Mouse (Mus musculus): ENCODE data around the gene Thrb. TPM values are rescaled to one million over a fixed set of nuclear protein-coding genes. Genes with fewer than 3 reads are reported as not detected.

Thrb gene
- polyA plus RNA-seq, 1 experiment from 2014 or later: 0.53 TPM

- H3K9me3 ChIP-seq: no peaks in the 10 kb centered on the region
Measured at GRCm38 (mm10) chr14:17852236-17852635, 192.2 kb downstream of the Thrb start.

GRCm38 (mm10) chr14:17859790-17860385, 199.8 kb downstream of the Thrb start:
- Histone ChIP-seq H3K27me3 (no peaks in the 10 kb centered on the region), H3K4me1 (replicated peaks) (no peaks in the 10 kb centered on the region), H3K4me3 (no peak overlapping the region), H3K27ac (replicated peaks) (no peak overlapping the region), H3K4me2 (no peak overlapping the region), H3K9ac (no peak overlapping the region), H3K36me3 (no peaks in the 10 kb centered on the region), H3K9me3 (no peaks in the 10 kb centered on the region)
- 73% methylated on average over 5 of the region's 5 CpGs for WGBS
- no peak for ATAC-seq (ENCODE audit: low read depth)

More at GRCm38 (mm10) chr14:17852236-17852635, 192.2 kb downstream of the Thrb start:
- Histone ChIP-seq H3K4me2 (no peak overlapping the region), H3K27me3 (no peaks in the 10 kb centered on the region), H3K36me3 (no peaks in the 10 kb centered on the region), H3K4me3 (no peak overlapping the region), H3K4me1 (replicated peaks) (no peaks in the 10 kb centered on the region), H3K27ac (replicated peaks) (no peak overlapping the region), H3K9ac (no peak overlapping the region)
- WGBS: 91% methylated on average over 2 of the region's 2 CpGs
- no peak for ATAC-seq (ENCODE audit: low read depth)

DNA sequence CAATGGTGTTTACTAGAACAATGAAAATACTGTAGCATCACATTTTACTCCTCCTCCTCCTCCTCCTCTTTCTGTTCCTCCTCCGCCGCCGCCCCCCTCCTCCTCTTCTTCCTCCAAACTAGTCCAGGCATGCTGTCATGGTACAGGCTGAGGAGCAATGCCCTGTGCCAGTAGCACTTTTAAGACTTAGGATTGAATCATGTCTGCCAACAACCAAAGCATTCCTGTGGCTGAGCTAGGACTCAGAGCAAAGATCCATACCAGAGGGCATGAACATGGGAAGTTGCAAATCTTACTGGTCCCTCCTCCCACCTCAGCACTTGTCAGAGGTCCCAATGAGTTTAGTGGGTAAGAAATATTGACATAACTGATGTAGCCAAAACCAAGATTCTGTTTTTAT, 202.6 kb downstream of the Thrb start:
- no peak overlapping the region for H3K4me3 ChIP-seq
- no peak overlapping the region for H3K9ac ChIP-seq
- H3K4me1 ChIP-seq (replicated peaks): no peaks in the 10 kb centered on the region
- H3K27ac ChIP-seq (replicated peaks): no peak overlapping the region
- 85% methylated on average over 3 of the region's 3 CpGs for WGBS
- H3K9me3 ChIP-seq: no peaks in the 10 kb centered on the region
- H3K36me3 ChIP-seq: no peaks in the 10 kb centered on the region
- H3K27me3 ChIP-seq: no peaks in the 10 kb centered on the region
- no peak overlapping the region for H3K4me2 ChIP-seq
- ATAC-seq (ENCODE audit: low read depth): no peak

- Histone ChIP-seq H3K4me3 (no peak overlapping the region), H3K9ac (no peak overlapping the region), H3K27ac (replicated peaks) (no peak overlapping the region), H3K9me3 (no peaks in the 10 kb centered on the region), H3K4me2 (no peak overlapping the region), H3K36me3 (no peaks in the 10 kb centered on the region), H3K4me1 (replicated peaks) (no peaks in the 10 kb centered on the region), H3K27me3 (no peaks in the 10 kb centered on the region)
- WGBS: 72% methylated on average over 6 of the region's 6 CpGs
- ATAC-seq (ENCODE audit: low read depth): no peak
Measured at GRCm38 (mm10) chr14:17863701-17864320, 203.8 kb downstream of the Thrb start.

- no peak for ATAC-seq (ENCODE audit: low read depth)
- Histone ChIP-seq H3K4me3 (no peak overlapping the region), H3K27me3 (no peaks in the 10 kb centered on the region), H3K9ac (no peak overlapping the region), H3K4me1 (replicated peaks) (no peaks in the 10 kb centered on the region), H3K9me3 (no peaks in the 10 kb centered on the region), H3K27ac (replicated peaks) (no peak overlapping the region), H3K36me3 (no peaks in the 10 kb centered on the region), H3K4me2 (no peak overlapping the region)
- 87% methylated on average over 6 of the region's 6 CpGs for whole genome bisulfite sequencing
Measured at GRCm38 (mm10) chr14:17868326-17868725, 208.3 kb downstream of the Thrb start.

GRCm38 (mm10) chr14:17875946-17876345, 215.9 kb downstream of the Thrb start:
- no peaks in the 10 kb centered on the region for H3K36me3 ChIP-seq
- H3K4me2 ChIP-seq: no peak overlapping the region
- no peak overlapping the region for H3K4me3 ChIP-seq
- H3K27me3 ChIP-seq: no peaks in the 10 kb centered on the region
- no peaks in the 10 kb centered on the region for H3K9me3 ChIP-seq
- no peak overlapping the region for H3K27ac ChIP-seq (replicated peaks)
- ATAC-seq (ENCODE audit: low read depth): no peak
- H3K4me1 ChIP-seq (replicated peaks): no peaks in the 10 kb centered on the region
- no peak overlapping the region for H3K9ac ChIP-seq
- 70% methylated on average over 2 of the region's 2 CpGs for WGBS

DNA sequence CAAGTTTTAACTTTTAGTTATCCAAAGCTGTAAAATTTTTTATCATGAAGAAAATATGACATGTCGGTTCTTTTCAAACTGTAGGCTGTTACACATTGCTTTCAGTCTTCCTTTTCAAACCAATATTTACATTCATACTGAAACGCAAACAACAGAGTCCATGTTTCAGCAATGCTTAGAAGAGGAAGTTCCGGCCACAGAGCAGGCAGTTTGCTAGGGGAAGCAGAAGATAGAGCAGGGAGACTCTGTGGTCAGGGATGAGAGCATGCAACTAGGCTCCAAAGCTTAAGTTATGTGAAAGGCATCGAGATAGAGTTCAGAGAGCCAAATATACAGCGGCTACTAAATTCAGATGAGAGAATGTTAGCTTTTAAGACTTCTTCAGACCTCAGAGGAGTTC, 219.4 kb downstream of the Thrb start:
- Histone ChIP-seq H3K9ac (no peak overlapping the region), H3K4me3 (no peak overlapping the region), H3K36me3 (no peaks in the 10 kb centered on the region), H3K27ac (replicated peaks) (no peak overlapping the region), H3K27me3 (no peaks in the 10 kb centered on the region), H3K9me3 (no peaks in the 10 kb centered on the region), H3K4me2 (no peak overlapping the region), H3K4me1 (replicated peaks) (no peaks in the 10 kb centered on the region)
- WGBS: 94% methylated on average over 5 of the region's 5 CpGs
- ATAC-seq (ENCODE audit: low read depth): no peak

GRCm38 (mm10) chr14:17884884-17885283, 224.8 kb downstream of the Thrb start:
- no peak for ATAC-seq (ENCODE audit: low read depth)
- Histone ChIP-seq H3K4me2 (no peak overlapping the region), H3K4me1 (replicated peaks) (no peaks in the 10 kb centered on the region), H3K4me3 (no peak overlapping the region), H3K27me3 (no peaks in the 10 kb centered on the region), H3K36me3 (no peaks in the 10 kb centered on the region), H3K9me3 (no peaks in the 10 kb centered on the region), H3K9ac (no peak overlapping the region), H3K27ac (replicated peaks) (no peak overlapping the region)
- 72% methylated on average over 13 of the region's 13 CpGs for WGBS

GRCm38 (mm10) chr14:17885320-17885719, 225.3 kb downstream of the Thrb start:
- WGBS: 92% methylated on average over 3 of the region's 3 CpGs
- Histone ChIP-seq H3K27ac (replicated peaks) (no peak overlapping the region), H3K27me3 (no peaks in the 10 kb centered on the region), H3K4me3 (no peak overlapping the region), H3K4me1 (replicated peaks) (no peaks in the 10 kb centered on the region), H3K4me2 (no peak overlapping the region), H3K9me3 (no peaks in the 10 kb centered on the region), H3K9ac (no peak overlapping the region), H3K36me3 (no peaks in the 10 kb centered on the region)
- no peak for ATAC-seq (ENCODE audit: low read depth)

- H3K4me1 ChIP-seq (replicated peaks): no peaks in the 10 kb centered on the region
- no peak overlapping the region for H3K9ac ChIP-seq
- H3K27ac ChIP-seq (replicated peaks): no peak overlapping the region
- H3K9me3 ChIP-seq: no peaks in the 10 kb centered on the region
- no peak overlapping the region for H3K4me2 ChIP-seq
- H3K27me3 ChIP-seq: no peaks in the 10 kb centered on the region
- 82% methylated on average over 1 of the region's 1 CpGs for WGBS
- no peak overlapping the region for H3K4me3 ChIP-seq
- H3K36me3 ChIP-seq: no peaks in the 10 kb centered on the region
- ATAC-seq (ENCODE audit: low read depth): no peak
Measured at GRCm38 (mm10) chr14:17894791-17895190, 234.7 kb downstream of the Thrb start.

- Histone ChIP-seq H3K4me1 (replicated peaks) (no peaks in the 10 kb centered on the region), H3K4me2 (no peak overlapping the region), H3K9me3 (no peaks in the 10 kb centered on the region), H3K27ac (replicated peaks) (no peak overlapping the region), H3K4me3 (no peak overlapping the region), H3K27me3 (no peaks in the 10 kb centered on the region), H3K9ac (no peak overlapping the region), H3K36me3 (no peaks in the 10 kb centered on the region)
- ATAC-seq (ENCODE audit: low read depth): no peak
- 88% methylated on average over 6 of the region's 6 CpGs for WGBS
Measured at GRCm38 (mm10) chr14:17899733-17900413, 239.8 kb downstream of the Thrb start.

- H3K36me3 ChIP-seq: no peaks in the 10 kb centered on the region
- no peaks in the 10 kb centered on the region for H3K9me3 ChIP-seq
- no peak overlapping the region for H3K27ac ChIP-seq (replicated peaks)
- 40% methylated on average over 3 of the region's 3 CpGs for WGBS
- no peak overlapping the region for H3K4me3 ChIP-seq
- no peak overlapping the region for H3K4me2 ChIP-seq
- no peak overlapping the region for H3K9ac ChIP-seq
- no peaks in the 10 kb centered on the region for H3K27me3 ChIP-seq
- ATAC-seq (ENCODE audit: low read depth): no peak
- no peaks in the 10 kb centered on the region for H3K4me1 ChIP-seq (replicated peaks)
Measured at GRCm38 (mm10) chr14:17900414-17900795, 240.3 kb downstream of the Thrb start.

Measured in neural tube, embryonic 13.5 days (tissue).